Mouse (Mus musculus): ENCODE results near the gene Usp39.

GRCm38 (mm10) chr6:72370091-72370490 lies 25.1 kb upstream of the Usp39 start:
- TF ChIP-seq POLR2AphosphoS2 (IDR thresholded peaks at IDR 0.05; ENCODE audit: insufficient read length, low read depth) (peak; percentile 70), POLR2A (IDR thresholded peaks at IDR 0.05; ENCODE audit: insufficient read length, low read depth) (no peak), USF1 (IDR thresholded peaks at IDR 0.05; ENCODE audit: low read depth) (no peak), E2F4 (IDR thresholded peaks at IDR 0.05; ENCODE audit: insufficient read depth) (no peak), MYOG (IDR thresholded peaks at IDR 0.05; ENCODE audit: control insufficient read depth in 1 of 3, insufficient read depth in 1 of 3, insufficient read length in 2 of 3, low read depth in 2 of 3) (no peak), REST (IDR thresholded peaks at IDR 0.05; ENCODE audit: insufficient read depth, insufficient read length) (no peak)
